Mouse (Mus musculus) 416B (cell line): ENCODE results near the gene Sec24b.
A peak's percentile ranks its signal among the peaks of the same experiment; 100 is the strongest.

Source experiments
- DNase-seq: peaks from one replicate; pipeline ENCODE4 v3.0.0; 2011; ENCODE audit warnings: low read depth

The Sec24b gene

DNA sequence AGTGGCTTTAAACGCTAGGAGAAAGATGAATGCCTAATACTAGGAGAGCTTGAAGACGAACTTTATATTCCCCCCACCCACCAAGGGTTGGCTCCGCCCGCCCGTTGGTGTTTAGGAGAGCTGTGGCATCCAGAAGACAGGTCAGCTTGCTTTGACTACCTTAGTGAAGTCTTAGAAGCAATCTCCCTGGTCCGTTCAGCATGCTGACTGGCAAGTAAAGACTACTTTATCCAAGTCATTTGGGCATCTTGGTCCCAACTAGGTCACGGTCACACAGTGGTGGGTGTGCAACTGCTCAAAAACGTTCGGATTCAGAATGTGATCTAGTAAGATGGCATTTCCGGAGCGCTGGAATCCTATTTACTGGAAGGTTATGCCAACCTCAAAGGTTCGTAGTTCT is at the start of gene Sec24b:
Sec24b (minus strand) TSS at position 273 of the 400 bp plus-strand sequence.
- peak; percentile 46 for DNase-seq

DNA sequence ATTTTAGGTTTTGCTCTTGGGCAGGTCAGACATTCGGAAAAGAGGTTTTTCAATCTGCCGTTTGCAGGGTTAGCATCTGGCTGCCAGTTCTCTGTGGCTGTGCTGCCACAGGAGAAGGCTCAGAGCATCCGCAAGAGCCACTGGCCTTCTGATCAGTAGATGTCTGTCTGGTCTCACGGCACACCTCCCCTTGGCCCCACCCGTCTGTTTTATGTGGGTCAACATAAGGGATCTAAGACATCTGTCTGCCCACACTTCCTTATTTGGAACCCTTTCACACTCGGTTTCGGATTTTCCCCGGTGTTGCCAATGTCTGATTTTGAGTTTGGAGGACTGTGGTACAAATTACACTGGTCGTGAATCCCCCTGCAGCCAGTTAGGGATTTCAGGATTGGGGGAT is 43.1 kb upstream of the Sec24b start:
- DNase-seq, result no peak

DNA sequence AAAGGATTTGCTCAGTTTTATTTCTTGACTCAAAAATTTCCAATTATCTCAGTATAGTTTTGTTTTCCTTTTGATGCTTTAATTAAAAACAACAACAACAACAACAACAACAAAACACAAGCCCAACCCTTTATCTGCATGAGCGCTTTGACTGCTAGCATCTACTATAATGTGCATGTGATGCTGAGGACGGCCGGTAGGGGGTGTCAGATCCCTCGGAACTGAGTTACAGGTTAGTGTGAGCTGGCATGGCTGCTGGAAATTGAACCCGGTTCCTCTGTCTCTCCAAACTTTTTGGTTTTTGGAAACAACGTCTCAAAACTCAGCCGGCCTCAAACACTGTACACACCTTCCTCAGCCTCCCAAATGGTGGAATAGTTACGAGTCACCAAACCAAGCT is 42.1 kb upstream of the Sec24b start:
- peak; percentile 44 for DNase-seq

DNA sequence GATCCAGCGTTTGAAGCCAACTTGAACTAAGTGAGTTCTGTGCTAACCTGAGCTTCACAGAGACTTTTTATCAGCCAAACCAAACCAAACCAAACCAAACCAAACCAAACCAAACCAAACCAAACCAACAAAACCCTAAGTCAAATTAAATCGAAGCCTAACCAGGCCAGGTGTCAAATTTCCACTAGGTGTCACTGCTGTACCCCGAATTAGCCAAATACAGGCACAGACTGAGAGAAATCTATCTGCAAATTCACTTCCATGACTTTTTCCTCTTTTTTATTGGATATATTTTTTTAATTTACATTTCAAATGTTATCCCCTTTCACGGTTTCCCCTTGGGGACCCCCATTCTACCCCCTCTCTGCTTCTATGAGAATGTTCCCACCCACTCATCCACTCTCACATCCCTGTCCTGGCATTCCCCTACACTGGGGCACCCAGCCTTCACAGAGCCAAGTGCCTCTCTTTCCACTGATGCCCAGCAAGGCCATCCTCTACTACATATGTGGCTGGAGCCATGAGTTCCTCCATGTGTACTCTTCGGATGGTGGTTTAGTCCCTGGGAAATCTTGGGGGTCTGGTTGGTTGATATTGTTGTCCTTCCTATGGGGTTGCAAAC is 33.9 kb upstream of the Sec24b start:
- DNase-seq, result peak; percentile 56

DNA sequence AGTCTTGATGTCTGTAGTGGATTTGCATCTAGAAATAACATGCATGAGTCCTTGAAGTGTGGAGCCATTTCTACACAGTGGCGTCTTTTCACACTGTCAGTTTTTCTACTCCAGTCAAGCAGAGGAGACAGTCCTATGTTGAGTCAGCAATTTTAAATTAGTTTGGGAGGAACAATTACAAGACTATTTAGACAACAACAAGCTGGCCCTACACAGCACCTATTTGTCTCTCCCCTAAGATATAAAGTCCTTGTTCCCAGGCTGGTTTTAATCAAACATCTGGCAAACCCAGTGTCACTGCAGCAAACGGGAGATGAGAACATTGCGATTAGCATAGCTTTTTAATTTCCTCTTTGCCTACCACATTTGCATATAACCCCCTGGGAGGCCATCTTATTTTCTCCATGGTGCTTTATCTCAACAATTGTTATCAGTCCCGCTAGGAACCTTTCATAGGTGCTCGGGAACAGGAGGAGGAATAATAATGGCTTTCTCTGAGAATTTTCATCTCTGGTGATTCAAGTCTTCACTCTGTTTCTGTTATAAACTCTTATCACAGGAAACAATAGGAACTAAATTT is 32.9 kb upstream of the Sec24b start:
- no peak for DNase-seq

DNA sequence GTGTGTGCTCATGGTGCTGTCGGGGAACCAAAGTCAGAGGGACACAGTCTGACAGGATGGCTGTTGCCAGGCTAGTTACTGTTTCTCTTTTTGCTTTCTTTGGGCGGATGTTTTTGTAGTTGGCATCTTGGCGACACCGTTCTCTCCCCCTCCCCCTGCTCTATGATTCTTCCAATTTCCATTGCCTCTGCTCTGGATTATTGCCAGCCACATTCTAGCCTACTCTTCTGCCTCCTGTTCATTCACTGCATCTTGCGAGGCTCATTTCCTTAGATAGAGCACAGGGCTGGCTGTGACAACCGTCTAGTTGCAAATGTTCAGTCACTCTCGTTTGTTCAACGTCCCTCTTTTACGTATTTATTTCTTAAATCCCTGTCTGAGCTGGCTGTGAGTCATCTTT is 29.1 kb upstream of the Sec24b start:
- DNase-seq, result no peak

DNA sequence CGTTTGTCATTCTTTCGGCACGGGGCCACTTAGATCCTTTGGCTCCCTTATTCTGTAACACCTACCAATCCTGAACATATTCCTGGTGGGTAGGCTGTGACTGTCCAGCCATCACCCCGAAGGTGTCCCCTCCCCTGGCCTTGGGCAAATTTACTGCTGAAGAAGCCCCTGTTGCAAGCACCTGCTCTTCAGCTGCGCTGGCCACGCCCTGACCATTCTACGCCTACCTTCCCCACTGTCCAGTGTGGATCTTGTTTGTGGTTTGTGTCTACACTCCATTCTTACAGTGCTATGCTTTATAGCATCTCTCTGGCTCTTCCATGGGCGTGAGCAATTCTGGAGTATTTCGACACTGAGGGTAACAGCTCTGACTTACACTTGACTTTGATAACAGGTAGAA is 27.3 kb upstream of the Sec24b start:
- DNase-seq, result no peak

DNA sequence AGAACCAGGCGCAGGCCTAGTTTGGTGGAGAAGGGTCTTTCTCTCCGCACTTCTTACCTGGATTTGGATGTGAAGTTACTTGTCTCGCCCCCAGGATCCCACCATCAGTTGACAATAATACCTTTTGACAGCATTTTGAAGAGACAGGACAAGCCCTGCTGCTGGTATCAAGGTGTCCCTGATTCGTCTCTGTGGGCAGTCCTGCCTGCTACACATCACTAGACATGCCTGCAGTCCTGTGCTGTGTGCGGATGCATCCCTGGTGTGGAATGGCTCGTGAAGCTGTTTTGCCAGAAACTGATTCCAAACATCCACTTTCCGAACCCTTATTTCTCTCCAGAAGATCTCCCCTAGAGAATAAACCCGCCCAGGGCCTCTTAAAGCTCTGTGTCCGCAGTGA is 26.1 kb upstream of the Sec24b start:
- DNase-seq, result no peak

DNA sequence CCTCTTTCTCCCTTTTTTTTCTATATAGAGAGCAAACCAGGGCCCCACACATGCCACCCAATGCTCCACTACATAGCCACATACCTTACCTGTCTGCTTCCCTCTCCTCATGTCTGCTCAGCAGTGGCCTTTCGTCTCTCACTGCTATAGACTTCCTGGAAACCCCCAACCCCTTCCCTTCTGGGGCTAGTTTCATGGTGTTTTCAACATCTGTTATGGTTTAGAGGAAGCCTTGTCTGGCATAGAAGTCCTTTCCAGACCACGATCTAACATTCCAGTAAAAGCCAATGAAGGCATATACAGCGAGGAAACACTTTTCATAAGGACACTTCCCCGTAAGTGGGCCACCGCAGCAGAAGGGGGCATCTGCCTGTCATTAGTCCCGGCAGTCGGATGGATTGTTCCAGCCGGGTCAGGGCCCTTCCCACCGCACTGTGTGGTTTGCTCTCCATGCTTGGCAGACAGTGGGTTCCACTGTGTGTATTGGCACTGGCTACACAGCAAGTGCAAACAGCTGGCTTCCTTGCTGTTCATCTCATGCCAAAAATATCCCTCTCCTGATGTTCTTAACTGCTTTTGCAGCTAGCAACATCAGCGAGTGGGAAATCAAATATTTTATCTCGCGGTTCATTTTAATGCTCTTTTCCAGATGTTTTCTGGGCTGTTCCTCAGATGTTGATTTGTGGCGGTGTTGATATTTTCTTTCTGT is 25.2 kb upstream of the Sec24b start:
- DNase-seq, result no peak

DNA sequence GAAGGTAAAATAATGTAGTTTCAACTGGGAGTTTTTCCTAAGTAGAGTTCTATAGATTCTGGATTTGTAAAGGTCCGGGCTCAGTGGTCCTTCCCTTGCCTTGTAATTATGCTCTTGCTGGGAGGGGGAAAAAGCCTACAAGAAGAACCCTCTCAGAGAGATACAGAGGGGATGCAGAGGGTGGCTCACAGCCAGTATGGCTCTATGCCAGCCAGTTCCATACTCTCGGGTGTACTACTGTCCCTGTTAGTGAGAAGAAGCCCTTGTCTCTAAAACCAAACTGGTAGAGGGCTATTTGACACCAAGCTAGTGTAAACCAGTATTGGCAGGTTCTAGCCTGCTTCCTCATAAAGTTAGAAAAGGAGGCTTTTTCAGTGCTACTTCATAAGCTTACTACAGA is 22.0 kb upstream of the Sec24b start:
- DNase-seq, result no peak

DNA sequence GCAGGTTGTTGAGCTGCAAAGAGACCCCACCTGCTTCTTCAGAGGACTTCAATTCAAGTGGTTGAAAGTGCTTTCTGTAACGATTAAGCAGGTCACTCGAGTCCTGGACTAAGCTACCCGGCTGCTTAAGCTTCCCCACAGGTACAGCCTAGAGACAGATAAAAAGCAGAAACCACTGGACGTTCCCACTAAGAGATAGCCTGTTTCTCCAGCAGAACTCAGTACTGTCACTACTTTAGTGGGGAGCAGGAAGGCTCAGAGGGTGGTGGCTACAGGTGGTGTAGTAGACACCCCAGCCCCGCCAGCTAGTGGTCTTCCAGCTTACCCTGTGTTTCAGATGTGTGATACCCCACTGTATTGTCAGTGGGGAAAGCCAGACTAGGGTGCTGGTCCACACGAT is 19.3 kb upstream of the Sec24b start:
- DNase-seq, result no peak

DNA sequence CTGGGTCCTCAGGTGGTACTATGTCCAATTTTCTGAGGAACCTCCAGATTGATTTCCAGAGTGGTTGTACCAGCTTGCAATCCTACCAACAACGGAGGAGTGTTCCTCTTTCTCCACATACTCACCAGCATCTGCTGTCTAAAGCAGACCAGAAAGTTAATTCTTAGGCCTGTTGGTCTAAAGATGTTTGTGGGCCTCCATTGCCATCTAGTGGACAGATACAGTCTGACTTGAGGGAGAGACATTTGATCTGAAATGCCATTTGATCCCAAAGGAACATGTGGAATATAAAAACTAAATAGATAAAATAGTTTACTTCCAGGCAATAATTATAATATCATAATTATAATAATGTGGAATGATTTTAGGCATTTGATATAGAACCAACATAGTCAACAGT is 18.4 kb upstream of the Sec24b start:
- DNase-seq, result peak; percentile 79

DNA sequence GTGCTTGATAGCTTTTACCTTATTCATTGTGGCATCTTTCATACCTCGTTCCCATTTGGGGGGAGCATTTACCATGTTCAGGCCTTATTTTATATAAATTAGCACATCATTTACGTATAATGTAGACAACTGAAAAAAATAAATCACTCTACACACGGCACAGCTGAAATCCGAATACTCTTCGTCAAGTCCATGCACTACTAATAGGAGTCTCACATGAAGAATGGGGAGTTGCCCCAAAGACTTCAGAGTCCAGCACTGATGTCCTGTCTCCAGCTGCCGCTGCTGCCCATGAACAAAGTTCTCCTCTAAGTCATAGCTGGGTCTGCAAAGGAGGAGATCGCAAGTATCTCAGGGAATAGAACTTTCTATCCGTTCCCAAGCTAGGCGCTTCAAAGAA is 15.9 kb upstream of the Sec24b start:
- no peak for DNase-seq

DNA sequence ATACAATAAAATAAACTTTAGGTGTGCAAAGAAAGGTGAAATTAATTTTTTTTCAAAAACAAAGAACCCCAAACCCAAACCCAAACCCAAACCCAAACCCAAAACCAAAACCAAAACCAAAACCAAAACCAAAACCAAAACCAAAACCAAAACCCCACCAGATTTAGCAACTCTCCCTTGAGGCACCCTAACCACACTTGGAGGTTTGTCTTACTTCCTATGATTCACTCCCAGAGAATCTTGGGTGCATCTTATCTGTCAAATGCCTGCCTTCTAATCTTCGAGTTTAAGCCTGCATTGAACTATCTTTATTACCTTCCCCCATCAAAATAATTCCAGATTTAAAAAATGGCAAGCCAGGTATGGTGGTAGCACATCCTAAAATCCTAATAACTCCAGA is 14.4 kb upstream of the Sec24b start:
- peak; percentile 67 for DNase-seq

DNA sequence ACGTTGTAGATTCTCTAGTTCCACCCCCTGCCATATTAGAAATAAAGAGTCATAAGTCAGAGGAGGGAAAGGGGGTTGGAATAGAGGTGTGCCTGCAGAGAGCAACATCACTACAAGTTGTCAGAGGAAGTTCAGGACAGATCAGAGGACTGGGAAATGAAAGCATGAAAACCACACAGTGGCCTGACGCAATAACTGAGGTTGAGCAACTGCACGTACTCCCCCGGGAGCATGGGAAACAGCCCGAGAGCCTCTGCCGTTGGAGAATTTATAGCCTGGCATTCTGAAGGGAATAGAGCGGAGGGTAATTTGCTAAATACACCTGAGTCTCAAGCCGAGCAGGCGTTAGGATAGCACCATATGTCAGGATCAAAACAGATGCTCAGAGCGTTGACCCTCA is 11.7 kb upstream of the Sec24b start:
- DNase-seq, result peak; percentile 74

DNA sequence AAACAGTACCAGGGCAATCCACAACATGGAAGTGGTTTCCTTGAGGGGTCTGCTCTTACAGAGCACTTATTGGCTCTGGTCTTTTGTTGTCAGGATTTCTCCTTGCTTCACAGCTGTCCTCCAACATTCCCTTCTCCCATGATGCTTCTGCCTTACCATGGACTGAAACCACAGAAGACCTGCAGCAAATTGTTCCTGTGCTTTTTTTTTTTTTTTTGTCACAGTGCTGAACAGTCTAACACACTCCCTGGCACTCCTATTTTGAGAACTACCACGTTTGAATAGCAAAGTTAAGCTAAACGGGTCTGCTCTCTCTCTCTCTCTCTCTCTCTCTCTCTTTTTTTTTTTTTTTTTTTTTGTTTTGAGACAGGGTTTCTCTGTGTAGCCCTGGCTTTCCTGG is 10.6 kb upstream of the Sec24b start:
- DNase-seq, result no peak

DNA sequence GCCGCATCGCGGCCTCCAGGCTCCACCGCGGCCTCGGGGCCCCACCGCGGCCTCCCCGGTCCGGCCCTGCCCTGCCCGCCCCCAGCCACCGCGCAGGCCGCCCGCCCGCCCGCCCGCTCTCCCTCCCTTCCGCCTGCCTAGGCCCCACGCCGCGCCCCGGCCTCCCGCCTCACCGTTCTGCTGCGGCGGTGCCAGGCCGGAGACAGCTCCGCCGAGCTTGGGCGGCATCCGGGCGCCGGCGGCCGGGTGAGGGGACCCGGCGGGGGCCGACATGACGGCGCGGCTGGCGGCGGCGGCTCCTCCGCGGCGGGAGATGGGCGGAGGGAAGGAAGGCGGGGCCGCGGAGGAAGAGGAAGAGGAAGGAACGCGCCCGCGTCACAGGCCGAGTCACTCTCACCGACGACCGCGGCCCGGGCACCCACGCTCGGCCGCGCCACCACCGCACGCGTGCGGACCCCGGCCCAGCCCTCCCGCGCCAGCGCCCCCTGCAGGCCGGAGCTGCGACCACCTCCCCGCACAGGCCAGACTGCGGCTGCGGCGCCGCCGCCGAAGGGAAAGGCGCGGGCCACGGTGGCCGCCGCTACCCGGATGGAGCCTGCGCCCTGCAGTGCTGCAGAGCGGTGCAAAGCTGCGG is 840 bp downstream of the Sec24b start:
- DNase-seq, result peak; percentile 64

DNA sequence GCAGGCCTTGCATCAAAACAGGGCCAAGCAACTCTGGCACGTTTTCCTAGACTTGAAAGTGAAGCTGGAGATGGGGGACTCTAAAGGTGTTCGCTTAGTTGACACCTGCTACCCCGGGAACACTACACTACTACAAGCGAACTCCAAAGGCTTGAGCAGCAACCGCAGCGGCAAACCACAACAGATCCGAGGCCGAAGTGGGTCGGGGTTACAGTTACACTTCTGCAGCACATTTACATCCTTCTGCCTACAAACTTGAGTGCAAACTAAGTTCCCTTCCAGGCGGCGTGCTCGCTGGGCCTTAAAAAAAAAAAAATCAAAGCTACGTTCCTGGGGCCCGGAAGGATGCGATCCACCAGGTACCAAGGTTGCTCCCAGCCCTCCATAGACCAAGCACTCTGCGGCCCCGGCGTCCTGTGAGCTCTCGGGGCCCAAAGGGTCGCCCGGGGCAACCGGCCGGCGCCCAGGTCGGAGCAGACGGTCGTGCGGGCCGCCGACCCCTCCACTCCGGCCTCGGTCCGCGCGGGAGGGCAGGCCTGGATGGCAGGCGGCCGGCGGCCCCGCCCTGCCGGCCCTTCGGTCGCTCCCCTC is 1.5 kb downstream of the Sec24b start:
- DNase-seq, result peak; percentile 64

DNA sequence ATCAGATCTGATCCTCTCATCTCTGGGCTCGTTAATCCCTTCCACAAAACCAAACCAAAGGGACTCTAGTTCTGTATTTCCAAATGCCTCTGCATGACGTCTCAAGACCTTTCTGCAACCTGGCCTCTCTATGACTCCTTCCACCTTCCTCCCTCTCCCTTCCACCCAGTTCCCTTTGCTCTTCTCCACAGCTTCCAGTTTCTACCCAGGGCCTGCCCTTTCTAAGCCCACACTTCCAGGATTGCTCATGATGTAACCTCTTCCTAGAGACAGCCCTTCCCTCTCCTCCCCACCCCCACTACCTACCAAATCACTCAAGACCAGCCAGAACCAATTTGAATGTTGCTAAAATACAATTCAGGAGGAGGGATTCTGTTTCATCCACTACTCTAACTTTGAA is 2.9 kb downstream of the Sec24b start:
- no peak for DNase-seq

DNA sequence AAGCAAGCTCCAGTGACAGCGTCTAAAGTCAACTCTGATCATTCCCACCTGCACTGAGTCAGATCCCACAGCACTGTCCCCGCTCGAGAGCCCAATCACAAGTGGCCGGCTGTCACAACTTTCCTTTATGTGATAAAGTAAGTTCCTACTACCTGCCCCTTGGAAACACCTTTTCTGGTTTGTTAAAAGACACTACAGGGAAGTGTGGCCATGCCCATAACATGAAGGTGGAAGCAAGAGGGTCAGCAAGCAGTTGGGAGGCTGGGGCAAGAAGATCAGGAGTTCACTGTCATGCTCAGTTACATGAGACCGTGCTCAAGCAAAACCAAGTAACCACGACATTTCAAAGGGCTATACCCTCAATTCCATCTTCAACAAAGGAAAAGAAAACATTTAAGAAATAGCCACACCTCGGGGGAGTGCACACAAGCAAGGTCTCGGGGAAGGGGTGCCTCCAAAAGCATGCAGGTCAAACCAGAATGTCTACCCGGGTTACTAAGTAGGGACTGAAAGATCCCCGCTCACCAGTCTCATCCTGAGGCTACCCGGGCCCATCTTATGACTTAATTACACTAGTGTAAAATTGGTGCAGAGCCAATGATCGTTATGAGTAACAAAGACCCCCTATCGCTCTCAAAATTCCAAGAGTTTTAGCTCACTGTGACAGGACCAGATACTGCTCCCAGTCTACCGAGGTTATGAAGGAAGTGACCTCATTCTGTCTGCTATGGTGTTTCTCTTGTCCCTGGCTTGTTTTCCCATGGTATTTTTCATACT is 3.6 kb downstream of the Sec24b start:
- no peak for DNase-seq

DNA sequence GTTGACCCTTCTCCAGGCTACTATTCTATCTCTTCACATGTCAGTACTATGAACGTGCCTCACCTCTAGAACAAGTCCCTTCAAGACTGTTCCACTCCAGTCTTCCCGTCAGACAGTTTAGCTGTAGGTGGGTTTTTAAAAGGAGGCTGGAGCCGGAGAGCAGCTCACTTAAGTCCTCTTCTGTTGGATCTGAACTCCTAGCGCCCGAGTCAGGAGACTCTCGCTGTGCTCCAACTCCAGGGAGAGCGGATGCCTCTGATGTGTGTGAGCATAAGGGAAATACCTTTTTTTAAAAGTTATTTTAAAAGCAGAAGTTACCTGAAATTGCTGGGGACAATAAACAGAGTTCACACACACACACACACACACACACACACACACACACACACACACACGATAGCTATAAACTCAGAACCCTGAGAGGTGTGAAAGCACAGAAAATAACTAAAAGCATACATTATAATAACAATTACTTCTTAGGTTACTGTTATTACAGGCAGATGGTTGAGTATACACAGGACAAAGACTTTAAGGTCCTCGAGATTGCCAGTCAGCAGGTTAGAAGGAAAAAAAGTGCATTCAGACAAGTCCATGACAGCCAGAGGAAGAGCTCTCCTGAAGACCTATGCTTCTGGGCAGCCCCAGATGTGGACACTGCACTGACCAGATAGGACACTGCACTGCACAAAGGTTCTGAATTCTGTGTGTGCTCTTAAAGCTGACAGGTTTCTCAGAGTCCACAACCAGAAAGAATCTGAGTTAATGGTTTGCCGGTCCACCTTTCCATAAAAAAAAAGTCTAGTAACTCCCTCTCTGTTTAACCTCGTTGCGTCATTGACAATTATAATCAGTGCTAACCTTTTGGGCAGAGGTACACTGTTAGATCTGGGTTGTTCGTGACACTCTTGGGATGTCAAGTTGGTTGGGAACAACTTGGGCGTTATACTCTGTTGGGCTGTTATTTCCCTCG is 5.7 kb downstream of the Sec24b start:
- DNase-seq, result no peak
